Mouse (Mus musculus) CH12.LX (cell line): ENCODE data around the gene Ccdc70.

Source experiments
- ELF1 ChIP-seq: IDR thresholded peaks from 2 replicates; pipeline ENCODE4 v1.6.1; 2014; ENCODE audit warnings: low read depth, mild to moderate bottlenecking, inconsistent platforms, low read length, improper control_type of control experiment
- EP300 ChIP-seq: IDR thresholded peaks from 2 replicates; pipeline ENCODE4 v1.6.1; 2011; ENCODE audit warnings: low read length, improper control_type of control experiment
- ETS1 ChIP-seq: conservative IDR thresholded peaks from 2 replicates; pipeline ENCODE4 v1.6.1; 2012; ENCODE audit warnings: low read depth, mild to moderate bottlenecking, inconsistent platforms, low read length, improper control_type of control experiment, moderate library complexity
- JUND ChIP-seq: conservative IDR thresholded peaks from 2 replicates; pipeline ENCODE4 v1.6.1; 2011; ENCODE audit warnings: low read depth, low read length, improper control_type of control experiment
- POLR2A ChIP-seq: IDR thresholded peaks from 2 replicates; pipeline ENCODE4 v1.6.1; 2011; ENCODE audit warnings: low read depth, mild to moderate bottlenecking, improper control_type of control experiment, low read length
- TCF12 ChIP-seq: IDR thresholded peaks from 2 replicates; pipeline ENCODE4 v1.6.1; 2014; ENCODE audit warnings: low read depth, mild to moderate bottlenecking, inconsistent platforms, low read length, improper control_type of control experiment
- USF1 ChIP-seq: IDR thresholded peaks from 2 replicates; pipeline ENCODE4 v1.6.1; 2014; ENCODE audit warnings: low read depth, mild to moderate bottlenecking, inconsistent platforms, low read length, improper control_type of control experiment
- ZC3H11A ChIP-seq: IDR thresholded peaks from 2 replicates; pipeline ENCODE4 v1.6.1; 2012; ENCODE audit warnings: low read depth, mild to moderate bottlenecking, inconsistent platforms, low read length, improper control_type of control experiment

- TF ChIP-seq ETS1 (no peak), POLR2A (no peak), ELF1 (no peak), JUND (no peak), ZC3H11A (no peak), TCF12 (no peak), EP300 (no peak), USF1 (no peak)
Observed at GRCm38 (mm10) chr8:21992184-21992583, 22.6 kb downstream of the Ccdc70 start.
